Mouse (Mus musculus) left cerebral cortex, postnatal 4 days (tissue): ENCODE measurements around the gene Hoxc10. TPM values are rescaled to one million over a fixed set of nuclear protein-coding genes. Genes with fewer than 3 reads are reported as not detected.

Experiments used
- DNase-seq: peaks from one replicate; pipeline ENCODE4 v3.0.0-alpha.2; 2022
- intact Hi-C: fragments of 180-260 bp; cut with DNase I; formaldehyde crosslinking; loops from one replicate; pipeline ENCODE4 v1.15.1; 2025
- microRNA-seq: library from miRNA; unstranded; fragments of <30 nt; microRNA quantifications from one replicate; pipeline ENCODE4 v1.2.0, GENCODE M21; 2022
- total RNA-seq, 2 experiments: library from RNA; stranded (reverse); gene quantifications; 2 replicates each; pipeline ENCODE4 v1.2.3; 2021

Gene Hoxc10
- total RNA-seq, 2 experiments from 2014 or later = not detected

DNA sequence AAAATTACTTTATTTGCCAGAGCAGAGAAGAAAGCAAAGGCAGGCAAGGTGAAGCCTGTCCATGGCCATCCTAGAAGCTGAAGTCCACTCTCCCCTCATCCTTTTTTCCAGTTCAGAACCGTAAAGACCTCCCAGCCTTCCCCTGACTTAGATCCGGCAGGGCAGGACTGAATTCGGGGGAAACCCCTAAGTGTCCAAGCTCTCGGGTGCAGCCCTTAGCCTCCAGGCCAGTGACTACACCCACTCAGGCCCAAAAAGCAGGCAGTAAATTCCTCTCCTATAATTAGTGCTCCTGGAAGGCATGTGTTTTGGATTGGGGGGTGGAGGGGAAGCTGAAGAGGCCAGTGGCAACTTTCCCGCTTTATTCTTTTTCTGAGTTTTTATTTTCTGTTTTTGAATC, 39.2 kb downstream of the Hoxc10 start:
- intact Hi-C loops = no loop called here
- DNase-seq = no peak

GRCm38 (mm10) chr15:103006326-103006725, 39.7 kb downstream of the Hoxc10 start:
- intact Hi-C loops = no loop called here
- no peak for DNase-seq

DNA sequence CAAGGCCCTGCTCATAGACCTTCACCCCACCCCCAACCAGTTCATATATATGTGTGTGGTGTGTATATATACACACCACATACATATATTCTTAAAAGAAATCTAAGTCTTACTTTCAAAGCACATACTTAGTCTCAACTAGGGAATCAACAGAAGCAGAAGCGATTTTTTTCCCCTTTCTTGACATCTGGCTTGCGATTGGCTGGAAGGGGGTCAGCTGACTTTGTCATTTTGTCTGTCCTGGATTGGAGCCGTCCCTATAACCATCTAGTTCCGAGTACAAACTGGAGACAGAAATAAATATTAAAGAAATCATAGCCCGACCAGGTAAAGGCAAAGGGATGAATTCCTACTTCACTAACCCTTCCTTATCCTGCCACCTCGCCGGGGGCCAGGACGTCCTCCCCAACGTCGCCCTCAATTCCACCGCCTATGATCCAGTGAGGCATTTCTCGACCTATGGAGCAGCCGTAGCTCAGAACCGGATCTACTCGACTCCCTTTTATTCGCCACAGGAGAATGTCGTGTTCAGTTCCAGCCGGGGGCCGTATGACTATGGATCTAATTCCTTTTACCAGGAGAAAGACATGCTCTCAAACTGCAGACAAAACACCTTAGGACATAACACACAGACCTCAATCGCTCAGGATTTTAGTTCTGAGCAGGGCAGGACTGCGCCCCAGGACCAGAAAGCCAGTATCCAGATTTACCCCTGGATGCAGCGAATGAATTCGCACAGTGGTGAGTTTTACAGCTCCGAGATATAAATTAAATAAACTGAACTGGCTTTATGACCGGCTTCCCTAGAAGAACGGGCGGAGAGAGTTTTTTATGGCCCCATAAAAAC, 42.9 kb downstream of the Hoxc10 start:
- DNase-seq = no peak
- intact Hi-C loops = no loop called here

DNA sequence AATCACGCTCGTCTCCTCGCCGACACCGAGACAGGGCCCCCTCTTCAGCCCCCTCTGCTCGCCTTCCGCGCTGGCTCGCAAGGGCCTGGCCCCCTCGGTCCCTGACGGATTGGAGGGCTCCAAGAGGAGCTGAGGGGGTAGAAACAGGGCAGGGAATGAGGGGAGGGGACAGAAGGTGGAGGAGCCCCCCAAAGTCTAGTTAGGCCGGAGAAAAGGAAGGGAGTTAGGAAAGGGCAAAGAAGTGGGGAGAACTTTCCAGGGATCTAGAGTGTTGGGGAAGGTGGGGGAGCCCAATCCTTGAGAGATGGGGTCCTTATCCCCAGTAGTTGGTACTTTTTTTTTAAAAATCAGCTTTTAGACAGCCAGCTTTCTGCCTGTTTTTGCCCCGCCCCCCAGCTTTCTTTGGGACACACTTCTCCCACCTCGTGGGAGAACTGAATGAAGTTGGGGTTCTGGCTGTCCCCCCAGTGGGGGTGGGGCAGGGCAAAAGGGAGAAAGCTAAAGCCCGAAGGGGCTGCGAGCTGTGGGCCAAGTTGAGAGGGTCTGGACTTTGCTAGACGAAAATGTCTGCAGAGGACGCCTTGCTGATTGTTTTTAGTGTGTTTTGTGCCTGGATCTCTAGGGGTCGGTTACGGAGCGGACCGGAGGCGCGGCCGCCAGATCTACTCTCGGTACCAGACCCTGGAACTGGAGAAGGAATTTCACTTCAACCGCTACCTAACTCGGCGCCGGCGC, 43.7 kb downstream of the Hoxc10 start:
- no peak for DNase-seq
- intact Hi-C loops = no loop called here

- intact Hi-C loops = no loop called here
- DNase-seq = no peak
These were observed 44.4 kb downstream of the Hoxc10 start for GRCm38 (mm10) chr15:103010847-103011555.

GRCm38 (mm10) chr15:103011928-103012486, 45.4 kb downstream of the Hoxc10 start:
- intact Hi-C loops = loop anchor here (2.0 kb wide), 1 partner anchor 153 kb away; no protein-coding TSS in a partner anchor
- DNase-seq = no peak

DNA sequence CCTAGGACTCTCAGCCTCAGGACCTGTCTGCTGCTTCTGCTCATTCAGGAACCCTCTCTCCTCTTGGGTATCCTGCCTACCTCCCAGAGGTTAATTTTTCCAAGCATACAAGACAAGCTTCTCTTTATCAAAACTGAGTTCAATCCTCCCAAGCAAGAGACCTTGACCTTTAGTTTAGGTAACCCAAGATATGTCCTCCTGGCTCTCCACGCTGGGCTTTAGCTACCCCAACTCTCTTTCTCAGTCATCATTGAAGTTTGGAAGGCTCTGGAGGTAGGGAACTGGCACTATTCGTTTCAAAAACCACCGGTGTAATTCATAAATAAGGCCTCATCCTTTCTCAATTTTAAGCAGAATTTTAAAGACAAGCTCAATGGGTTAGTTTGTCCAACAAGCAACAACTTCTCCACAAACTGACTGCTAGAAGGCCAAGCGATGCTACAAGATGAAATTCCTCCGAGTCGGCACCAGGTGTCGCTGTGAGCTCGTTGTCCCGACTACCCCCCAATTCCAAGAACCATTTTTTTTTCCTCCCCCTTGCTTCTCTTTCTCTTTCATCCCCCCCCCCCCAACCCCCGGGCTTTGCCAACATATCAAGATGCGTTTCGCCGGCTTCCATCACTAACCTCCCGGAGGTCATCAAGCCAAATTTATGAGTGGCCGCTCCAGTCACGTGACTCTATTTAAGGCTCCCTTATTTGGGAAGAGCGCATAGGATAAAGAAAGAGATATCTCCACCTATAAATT, 46.8 kb downstream of the Hoxc10 start:
- intact Hi-C loops = loop anchor here (2.0 kb wide), 1 partner anchor 151 kb away; no protein-coding TSS in a partner anchor

DNA sequence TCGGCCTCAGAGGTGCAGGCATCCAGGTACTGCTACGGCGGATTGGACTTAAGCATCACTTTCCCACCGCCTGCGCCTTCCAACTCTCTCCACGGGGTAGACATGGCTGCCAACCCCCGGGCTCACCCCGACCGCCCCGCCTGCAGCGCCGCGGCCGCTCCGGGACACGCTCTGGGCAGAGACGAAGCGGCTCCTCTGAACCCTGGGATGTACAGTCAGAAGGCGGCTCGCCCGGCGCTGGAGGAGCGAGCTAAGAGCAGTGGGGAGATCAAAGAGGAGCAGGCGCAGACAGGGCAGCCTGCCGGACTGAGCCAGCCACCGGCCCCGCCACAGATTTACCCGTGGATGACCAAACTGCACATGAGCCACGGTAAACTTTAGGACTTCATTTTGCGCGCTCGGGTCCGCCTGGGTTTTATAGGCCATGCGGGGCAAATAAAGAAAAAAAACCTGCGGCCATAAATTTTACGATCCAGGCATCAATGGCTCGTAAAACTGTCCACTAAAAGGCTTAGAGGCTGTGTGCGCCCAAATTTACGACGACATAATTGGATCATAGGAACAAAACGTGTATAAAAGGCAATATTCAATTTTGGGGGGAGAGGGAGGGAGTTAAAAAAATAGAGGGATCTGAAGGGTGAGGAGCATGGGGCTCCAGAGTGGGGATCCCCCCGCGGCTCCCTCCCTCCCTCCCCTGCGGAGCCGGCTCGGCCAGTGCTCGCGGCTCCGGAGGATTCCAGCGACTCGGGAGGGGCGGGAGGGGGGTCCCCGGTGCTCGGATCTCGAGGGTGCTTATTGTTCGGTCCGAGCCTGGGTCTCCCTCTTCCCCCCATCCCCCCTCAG, 47.8 kb downstream of the Hoxc10 start:
- intact Hi-C loops = no loop called here
- DNase-seq = no peak

More for the DNA sequence above, 46.8 kb downstream of the Hoxc10 start:
- DNase-seq = peak; percentile 35

DNA sequence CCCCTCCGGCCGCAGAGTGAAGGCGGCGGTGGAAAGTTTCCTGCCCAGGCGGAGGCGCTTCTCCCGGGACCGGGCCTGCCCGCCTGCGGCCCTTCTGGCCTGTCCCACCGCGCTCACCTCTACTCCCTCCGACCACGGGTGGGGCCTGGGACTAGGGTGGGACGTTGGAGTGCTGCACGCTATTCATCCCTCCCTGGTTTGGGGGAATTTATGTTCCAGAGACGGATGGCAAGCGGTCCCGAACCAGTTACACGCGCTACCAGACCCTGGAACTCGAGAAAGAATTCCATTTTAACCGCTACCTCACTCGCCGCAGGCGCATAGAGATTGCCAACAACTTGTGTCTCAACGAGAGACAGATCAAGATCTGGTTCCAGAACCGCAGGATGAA, 48.4 kb downstream of the Hoxc10 start:
- intact Hi-C loops = no loop called here
- DNase-seq = no peak

- no peak for DNase-seq
- intact Hi-C loops = no loop called here
These were observed 49.0 kb downstream of the Hoxc10 start for GRCm38 (mm10) chr15:103015406-103016166.

GRCm38 (mm10) chr15:103018636-103019035, 52.0 kb downstream of the Hoxc10 start, which contains the start of gene Hoxc4:
Hoxc4 (plus strand) TSS chr15:103018934.
- no peak for DNase-seq
- intact Hi-C loops = no loop called here

GRCm38 (mm10) chr15:103020899-103021418, 54.4 kb downstream of the Hoxc10 start:
- DNase-seq = no peak
- intact Hi-C loops = no loop called here

Small RNAs within 50 kb of the gene (microRNA-seq; reads per million reads assigned to microRNA genes)
- not detected for gene Mir196a-2
- gene Mir615 = 2.7 reads per million

Other genes starting within 250 kb of the Hoxc10 start
- gene Calcoco1, start 244.6 kb upstream of the Hoxc10 start, total RNA-seq = 10 to 100 TPM; 44.3 to 46.7 TPM
- gene Hoxc13, start 45.7 kb upstream of the Hoxc10 start, total RNA-seq = not detected
- not detected for gene Hoxc12, start 30.0 kb upstream of the Hoxc10 start, total RNA-seq
- gene Hoxc11, start 12.4 kb upstream of the Hoxc10 start, total RNA-seq = not detected
- not detected for gene Hoxc5, start 647 bp downstream of the Hoxc10 start, total RNA-seq
- not detected for gene Hoxc9, start 9.6 kb downstream of the Hoxc10 start, total RNA-seq
- gene Hoxc8, start 23.8 kb downstream of the Hoxc10 start, total RNA-seq = not detected
- gene Hoxc6, start 31.5 kb downstream of the Hoxc10 start, total RNA-seq = not detected
- not detected for gene Hoxc4, start 52.1 kb downstream of the Hoxc10 start, total RNA-seq
- gene Smug1, start 200.3 kb downstream of the Hoxc10 start, total RNA-seq = 10 to 100 TPM; 26.4 to 27.4 TPM